Mouse (Mus musculus) heart, adult 18-20 months (tissue): Measurements from ENCODE around the gene Gm45234. TPM values are rescaled to one million over a fixed set of nuclear protein-coding genes. Genes with fewer than 3 reads are reported as not detected.

ENCODE experiments used
- DNase-seq, 2 experiments: peaks; one replicate each; pipeline ENCODE4 v3.0.0; 2021 to 2022; ENCODE audit warnings: mixed read lengths in 1 of 2
- microRNA-seq, 2 experiments: library from miRNA; unstranded; fragments of <30 nt; microRNA quantifications; one replicate each; pipeline ENCODE4 v1.2.0; 2022
- total RNA-seq, 2 experiments: library from RNA; stranded (reverse); gene quantifications; 2 replicates each; pipeline ENCODE4 v1.2.3; 2021

Gene Gm45234
- total RNA-seq, 2 experiments from 2014 or later = not detected

DNA sequence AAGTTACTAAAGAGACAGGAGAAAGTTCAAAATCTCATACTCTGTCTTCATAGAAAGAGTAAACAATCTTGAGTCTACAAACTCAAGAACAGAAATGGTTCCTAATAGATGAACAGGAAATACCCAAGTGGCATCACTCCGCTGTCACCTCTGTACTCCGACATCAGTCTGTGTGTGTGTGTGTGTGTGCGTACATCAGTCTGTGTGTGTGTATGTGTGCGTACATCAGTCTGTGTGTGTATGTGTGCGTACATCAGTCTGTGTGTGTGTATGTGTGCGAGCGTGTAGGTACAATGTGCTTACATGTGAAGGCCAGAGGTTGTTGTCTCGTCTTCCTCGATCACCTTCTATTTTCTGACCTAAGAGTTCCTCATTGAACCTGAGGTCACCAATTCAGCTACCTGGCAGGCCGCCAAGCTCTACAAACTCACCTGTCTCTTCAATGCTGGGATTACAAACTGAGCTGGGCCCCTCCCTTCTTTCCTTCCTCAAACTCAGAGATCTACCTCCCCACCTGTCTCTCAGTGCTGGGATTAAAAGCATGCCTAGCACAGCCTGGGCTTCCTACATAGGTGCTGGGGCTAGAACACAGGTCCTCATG is 47.4 kb downstream of the Gm45234 start:
- no peak for DNase-seq

DNA sequence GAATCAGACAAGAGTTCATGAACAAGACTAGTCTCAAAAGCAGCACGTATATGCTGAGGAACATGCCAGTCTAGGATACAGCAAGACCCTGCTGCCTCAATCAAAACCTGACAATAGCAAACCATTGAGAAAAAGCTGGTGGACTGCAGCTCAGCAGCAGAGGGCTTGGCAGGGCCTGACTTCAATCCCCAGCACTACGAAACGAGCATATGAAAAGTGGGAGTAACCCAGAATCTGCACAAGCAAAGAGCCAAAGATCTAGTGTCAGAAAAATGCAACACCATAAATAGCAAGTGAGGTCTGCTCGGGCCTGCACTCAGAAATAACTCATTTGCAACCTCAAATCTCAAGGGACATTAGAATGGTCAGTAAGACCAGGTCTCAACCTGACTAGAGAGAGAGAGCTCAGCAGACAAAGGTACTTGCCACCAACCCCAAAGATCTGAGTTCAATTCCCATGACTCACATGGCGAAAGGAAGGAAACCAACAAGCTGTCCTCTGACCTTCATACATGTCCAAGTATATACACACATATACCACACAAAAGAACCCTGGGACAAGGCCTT is 49.7 kb downstream of the Gm45234 start:
- DNase-seq = no peak

- DNase-seq = no peak
Observed at GRCm38 (mm10) chr6:124704417-124704816, 51.4 kb downstream of the Gm45234 start.

- DNase-seq = no peak
Observed at GRCm38 (mm10) chr6:124703789-124704188, 52.0 kb downstream of the Gm45234 start.

GRCm38 (mm10) chr6:124702784-124703103 is 53.1 kb downstream of the Gm45234 start:
- DNase-seq = peak; percentile 64 to 82

GRCm38 (mm10) chr6:124702102-124702783 is 53.6 kb downstream of the Gm45234 start:
- DNase-seq = no peak

GRCm38 (mm10) chr6:124701338-124701737 is 54.5 kb downstream of the Gm45234 start:
- no peak for DNase-seq

DNA sequence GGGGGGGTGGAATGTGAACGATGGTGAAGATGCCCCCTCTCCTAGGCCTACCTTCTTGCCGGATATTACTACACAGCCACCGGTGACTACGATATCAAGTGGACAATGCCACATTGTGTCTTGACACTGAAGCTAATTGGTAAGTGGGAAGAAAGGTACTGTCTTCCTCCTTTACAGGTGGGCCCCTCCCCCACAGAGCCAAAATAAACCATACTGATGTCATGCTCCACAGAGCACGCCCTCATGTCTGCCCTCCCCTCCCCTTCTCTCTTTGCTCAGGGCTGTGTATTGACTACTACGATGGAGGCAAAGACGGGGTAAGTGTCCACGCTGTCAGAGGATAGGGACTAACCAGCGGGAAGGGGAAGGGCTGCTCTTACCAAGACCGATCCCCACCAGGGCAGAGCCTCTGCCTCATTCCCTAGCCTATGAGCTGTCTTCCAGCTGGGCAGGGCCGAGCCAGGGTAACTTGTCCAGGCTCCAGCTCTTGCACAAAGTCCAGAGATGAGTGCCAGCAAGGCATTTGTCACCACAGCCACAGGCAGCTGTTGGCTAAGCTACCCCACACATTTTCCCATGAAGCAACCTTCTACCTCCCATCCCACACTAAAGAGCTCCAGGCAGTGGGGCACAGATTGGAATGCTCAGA is 55.7 kb downstream of the Gm45234 start:
- DNase-seq = peak; percentile 79 to 87

DNA sequence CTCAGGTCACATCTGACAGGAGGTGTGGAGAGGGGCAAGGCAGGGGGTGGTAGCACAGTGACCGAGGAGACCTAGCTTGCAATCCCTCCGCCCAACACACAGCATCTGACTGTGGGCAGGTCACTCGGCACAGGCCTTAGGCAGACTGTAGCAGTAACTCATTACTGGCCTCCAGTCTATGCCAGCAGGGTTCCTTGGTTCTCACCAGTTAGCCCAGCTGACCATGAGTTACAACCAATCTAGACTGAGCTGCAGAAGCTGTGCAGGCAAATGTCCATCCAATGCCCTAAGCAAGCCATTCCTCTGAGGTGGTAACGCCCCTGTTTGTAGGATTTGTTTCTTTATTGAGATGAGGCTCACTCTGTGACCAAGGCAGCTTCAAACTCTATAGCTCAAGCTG is 56.5 kb downstream of the Gm45234 start:
- no peak for DNase-seq

- no peak for DNase-seq
Observed at GRCm38 (mm10) chr6:124698751-124699150, 57.1 kb downstream of the Gm45234 start.

DNA sequence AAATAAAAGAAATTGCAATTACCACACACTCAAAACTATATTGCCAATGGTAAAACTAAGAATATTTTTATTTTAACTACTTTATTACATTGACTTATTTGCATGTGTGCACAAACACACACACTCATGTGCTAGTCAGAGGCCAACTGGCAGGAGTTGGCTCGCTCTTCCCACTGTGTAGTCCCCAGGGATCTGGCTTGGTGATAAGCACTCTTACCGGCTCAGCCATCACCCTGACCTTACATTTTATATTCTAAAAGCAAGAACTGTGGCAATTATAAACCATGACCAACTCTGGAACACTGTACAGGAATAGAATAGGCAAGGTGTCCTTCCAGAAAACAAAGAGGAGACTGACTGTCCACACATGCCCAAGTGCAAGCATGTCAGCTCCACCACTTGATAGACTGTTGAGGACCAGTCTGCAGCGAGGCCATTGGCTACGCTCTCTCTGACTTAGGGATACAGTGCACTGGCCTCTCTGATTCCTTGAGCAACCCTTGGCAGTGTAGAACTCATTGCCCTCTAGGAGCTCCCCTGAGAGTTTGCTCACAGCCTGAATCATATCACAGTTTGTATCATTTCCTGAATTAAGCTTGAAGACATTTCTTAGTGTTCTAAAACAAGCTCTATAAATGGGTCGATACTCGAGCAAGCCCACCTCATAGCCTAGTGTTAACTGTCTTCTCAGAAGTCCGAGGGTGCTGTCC is 59.2 kb downstream of the Gm45234 start:
- peak in 1 of 2 experiments; percentile 31 for DNase-seq

- peak; percentile 83 to 88 for DNase-seq
Observed at GRCm38 (mm10) chr6:124694166-124694955, 61.5 kb downstream of the Gm45234 start.

GRCm38 (mm10) chr6:124693243-124693981 is 62.4 kb downstream of the Gm45234 start:
- DNase-seq = no peak

GRCm38 (mm10) chr6:124690517-124690916 is 65.3 kb downstream of the Gm45234 start:
- DNase-seq = no peak

Small RNAs within 50 kb of the gene (microRNA-seq; reads per million reads assigned to microRNA genes)
- gene Mir141 = 25.9 to 30.7 reads per million in 2 experiments
- gene Mir200c = 366 to 2,357 reads per million in 2 experiments

Other genes starting within 250 kb of the Gm45234 start
- gene C1ra, start 243.6 kb downstream of the Gm45234 start, total RNA-seq = 10 to 100 TPM; 12.0 to 17.7 TPM
- gene C1s1, start 213.7 kb downstream of the Gm45234 start, total RNA-seq = 10 to 100 TPM; 27.9 to 33.2 TPM
- gene C1rb, start 185.7 kb downstream of the Gm45234 start, total RNA-seq = 1 to 10 TPM; 1.9 TPM
- under 1 TPM; 0.57 to 0.90 TPM for gene C1s2, start 119.9 kb downstream of the Gm45234 start, total RNA-seq
- gene Lpcat3, start 93.0 kb downstream of the Gm45234 start, total RNA-seq = 10 to 100 TPM; 37.3 to 38.3 TPM
- gene Emg1, start 43.8 kb downstream of the Gm45234 start, total RNA-seq = 10 to 100 TPM; 78.1 to 80.8 TPM
- 100 to 1,000 TPM; 277 to 319 TPM for gene Phb2, start 43.7 kb downstream of the Gm45234 start, total RNA-seq
- gene Ptpn6, start 17.3 kb downstream of the Gm45234 start, total RNA-seq = 10 to 100 TPM in 1 of 2 experiments, 1 to 10 TPM in 1; 3.0 to 12.9 TPM
- 100 to 1,000 TPM; 277 to 290 TPM for gene Grcc10, start 14.6 kb downstream of the Gm45234 start, total RNA-seq
- 10 to 100 TPM; 41.1 to 46.9 TPM for gene Atn1, start 503 bp upstream of the Gm45234 start, total RNA-seq
- 1 to 10 TPM; 2.5 to 2.7 TPM for gene Eno2, start 13.7 kb upstream of the Gm45234 start, total RNA-seq
- gene Lrrc23, start 23.7 kb upstream of the Gm45234 start, total RNA-seq = under 1 TPM; 0.55 to 0.82 TPM
- 1 to 10 TPM; 2.7 to 3.0 TPM for gene Spsb2, start 52.6 kb upstream of the Gm45234 start, total RNA-seq
- gene Tpi1, start 58.3 kb upstream of the Gm45234 start, total RNA-seq = 1,000 to 10,000 TPM in 1 of 2 experiments, 100 to 1,000 TPM in 1; 897 to 1,017 TPM
- 10 to 100 TPM; 74.6 to 78.6 TPM for gene Usp5, start 73.5 kb upstream of the Gm45234 start, total RNA-seq
- gene Cdca3, start 73.5 kb upstream of the Gm45234 start, total RNA-seq = under 1 TPM; 0.54 to 0.55 TPM
- 10 to 100 TPM; 14.1 to 14.6 TPM for gene Gnb3, start 84.3 kb upstream of the Gm45234 start, total RNA-seq
- 1 to 10 TPM; 8.2 to 8.3 TPM for gene P3h3, start 101.7 kb upstream of the Gm45234 start, total RNA-seq
- gene Gpr162, start 108.0 kb upstream of the Gm45234 start, total RNA-seq = under 1 TPM; 0.36 to 0.84 TPM
- 1 to 10 TPM in 1 of 2 experiments, under 1 TPM in 1; 0.50 to 3.7 TPM for gene Cd4, start 132.2 kb upstream of the Gm45234 start, total RNA-seq
- gene Lag3, start 155.7 kb upstream of the Gm45234 start, total RNA-seq = under 1 TPM; 0.23 to 0.35 TPM
- gene Ptms, start 164.1 kb upstream of the Gm45234 start, total RNA-seq = 100 to 1,000 TPM; 135 to 139 TPM
- 100 to 1,000 TPM; 185 to 191 TPM for gene Mlf2, start 175.4 kb upstream of the Gm45234 start, total RNA-seq
- 100 to 1,000 TPM in 1 of 2 experiments, 10 to 100 TPM in 1; 94.3 to 102 TPM for gene Cops7a, start 209.5 kb upstream of the Gm45234 start, total RNA-seq
- under 1 TPM; 0.62 to 0.80 TPM for gene Pianp, start 240.7 kb upstream of the Gm45234 start, total RNA-seq